Mouse (Mus musculus): ENCODE data around the gene Emc7. TPM values are rescaled to one million over a fixed set of nuclear protein-coding genes. Genes with fewer than 3 reads are reported as not detected.
A peak's percentile ranks its signal among the peaks of the same experiment; 100 is the strongest.
"Not testable (repeated sequence)": the region's sequence is repeated elsewhere in the genome, so short reads cannot be mapped to it uniquely, and the experiment has no call there.

The Emc7 gene
- 8.7 and 9.9 TPM in 2 replicates for total RNA-seq (2017)

DNA sequence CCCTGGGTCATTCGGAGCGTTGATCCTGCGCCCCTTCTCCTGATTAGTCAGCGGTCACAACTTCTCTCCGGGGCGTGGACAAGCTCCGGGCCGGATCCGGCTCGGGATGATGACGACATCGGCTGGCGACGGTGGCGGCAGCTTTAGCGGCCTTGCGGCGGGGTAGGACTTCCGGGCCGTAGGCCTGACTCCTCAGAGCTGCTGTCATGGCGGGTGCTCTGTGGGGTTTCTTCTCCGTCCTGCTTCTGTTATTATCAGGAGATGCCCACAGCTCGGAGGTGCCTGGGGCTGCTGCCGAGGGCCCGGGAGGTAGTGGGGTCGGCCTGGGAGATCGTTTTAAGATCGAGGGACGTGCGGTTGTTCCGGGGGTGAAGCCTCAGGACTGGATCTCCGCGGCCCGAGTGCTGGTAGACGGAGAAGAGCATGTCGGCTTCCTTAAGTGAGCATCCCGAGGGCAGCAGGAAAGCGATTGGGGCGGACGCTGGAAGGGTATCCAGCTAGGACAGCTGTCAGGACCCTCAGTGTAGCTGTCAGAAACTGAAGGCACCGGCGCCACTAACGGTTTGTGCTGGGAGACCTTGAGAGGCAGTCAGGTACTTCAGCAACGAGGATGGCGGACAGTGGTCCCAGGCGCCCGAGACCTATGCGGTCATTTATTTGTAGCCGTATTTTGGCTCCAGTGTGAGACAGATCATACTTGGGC, at the start of gene Emc7:
Emc7 (plus strand) TSS at position 136 of the 703 bp plus-strand sequence.
- ATAC-seq (ENCODE audit: extremely low read depth, insufficient number of reproducible peaks, low FRiP score, poor library complexity, severe bottlenecking), result peak; percentile 99

DNA sequence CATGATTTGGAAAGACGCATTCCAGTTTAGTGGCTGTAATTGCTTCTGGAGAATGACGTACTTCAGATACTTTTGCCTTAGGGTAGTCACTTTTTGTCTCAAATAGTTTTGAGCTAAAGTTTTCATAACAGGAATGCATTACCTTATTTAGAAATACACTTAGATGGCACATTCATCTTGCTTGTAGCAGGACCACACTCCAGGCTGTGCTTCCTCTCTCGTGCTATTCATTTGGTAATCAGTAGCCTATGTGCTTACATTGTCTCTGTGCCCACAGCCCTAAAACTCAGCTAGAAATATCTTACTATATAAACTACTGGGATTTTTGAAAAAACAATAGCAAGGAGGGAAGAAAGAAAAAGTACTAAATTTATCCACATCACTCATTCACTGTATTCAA, 47.8 kb upstream of the Emc7 start:
- ATAC-seq (ENCODE audit: extremely low read depth, insufficient number of reproducible peaks, low FRiP score, poor library complexity, severe bottlenecking), result no peak

DNA sequence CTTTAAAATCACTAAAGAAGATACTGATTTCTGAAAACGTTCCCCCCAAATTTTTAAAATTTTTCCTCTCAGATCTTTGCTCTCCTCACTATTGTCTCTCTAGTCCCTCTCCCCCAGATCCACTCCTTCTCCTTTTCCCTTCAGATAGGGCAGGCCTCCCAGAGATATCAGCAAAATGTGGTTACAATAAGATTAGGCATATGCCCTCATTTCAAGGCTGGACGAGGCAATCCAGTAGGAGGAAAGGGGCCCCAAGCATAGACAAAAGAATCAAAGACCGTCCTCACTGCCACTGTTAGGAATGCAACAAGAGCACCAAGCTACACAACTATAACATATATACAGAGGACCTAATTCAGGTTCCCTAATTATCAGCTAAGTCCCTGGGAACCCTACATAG, 29.5 kb upstream of the Emc7 start:
- ATAC-seq (ENCODE audit: extremely low read depth, insufficient number of reproducible peaks, low FRiP score, poor library complexity, severe bottlenecking), result no peak

DNA sequence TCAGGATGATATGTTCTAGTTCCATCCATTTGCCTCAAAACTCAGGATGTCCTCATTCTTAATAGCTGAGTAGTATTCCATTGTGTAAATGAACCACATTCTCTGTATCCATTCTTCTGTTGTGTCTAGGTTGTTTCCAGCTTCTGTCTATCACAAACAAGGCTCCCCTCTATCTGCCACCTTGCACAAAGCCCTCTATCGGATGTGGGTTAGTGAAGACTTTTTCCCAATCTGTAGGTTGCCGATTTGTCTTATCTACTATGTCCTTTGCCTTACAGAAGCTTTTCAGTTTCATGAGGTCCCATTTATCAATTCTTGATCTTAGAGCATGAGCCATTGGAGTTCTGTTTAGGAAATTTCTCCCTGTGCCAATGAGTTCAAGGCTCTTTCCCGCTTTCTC, 26.3 kb upstream of the Emc7 start:
- ATAC-seq (ENCODE audit: extremely low read depth, insufficient number of reproducible peaks, low FRiP score, poor library complexity, severe bottlenecking), result not testable (repeated sequence)

DNA sequence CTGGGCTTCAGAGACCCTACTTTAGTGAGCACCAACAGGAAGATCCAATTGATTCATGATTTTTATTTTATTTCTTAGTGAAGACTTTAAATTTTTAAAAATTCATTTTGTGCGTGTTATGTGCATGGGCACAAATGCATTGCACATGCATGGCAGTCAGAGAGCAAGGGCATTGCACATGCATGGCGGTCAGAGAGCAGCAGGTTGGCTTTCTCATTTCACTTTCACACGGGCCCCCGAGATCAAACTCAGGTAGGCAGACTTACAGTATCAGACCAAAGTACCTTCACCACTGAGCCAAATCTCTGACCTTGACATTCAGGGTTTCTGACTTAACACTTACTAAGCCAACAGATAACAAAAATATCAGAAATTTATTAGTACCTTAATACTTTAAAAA, 25.1 kb upstream of the Emc7 start:
- no peak for ATAC-seq (ENCODE audit: extremely low read depth, insufficient number of reproducible peaks, low FRiP score, poor library complexity, severe bottlenecking)

DNA sequence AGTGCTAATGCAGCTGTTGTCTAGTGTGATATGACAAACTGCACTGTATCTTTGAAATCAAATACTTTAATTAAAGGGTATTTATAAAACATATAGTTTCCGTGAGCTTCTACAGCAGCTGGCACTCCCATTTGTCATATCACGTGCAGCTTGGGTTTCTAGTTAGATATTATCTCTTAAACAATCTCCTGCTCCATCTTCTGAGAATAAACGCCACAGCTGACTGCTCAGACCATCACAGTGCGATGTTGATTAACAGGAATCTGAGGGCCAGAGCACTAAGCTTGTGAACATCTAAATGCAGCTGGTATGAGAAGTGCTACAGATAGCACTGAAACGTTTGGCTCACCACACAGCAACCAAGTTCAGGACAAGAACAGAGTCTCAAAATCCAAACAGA, 24.4 kb upstream of the Emc7 start:
- no peak for ATAC-seq (ENCODE audit: extremely low read depth, insufficient number of reproducible peaks, low FRiP score, poor library complexity, severe bottlenecking)

DNA sequence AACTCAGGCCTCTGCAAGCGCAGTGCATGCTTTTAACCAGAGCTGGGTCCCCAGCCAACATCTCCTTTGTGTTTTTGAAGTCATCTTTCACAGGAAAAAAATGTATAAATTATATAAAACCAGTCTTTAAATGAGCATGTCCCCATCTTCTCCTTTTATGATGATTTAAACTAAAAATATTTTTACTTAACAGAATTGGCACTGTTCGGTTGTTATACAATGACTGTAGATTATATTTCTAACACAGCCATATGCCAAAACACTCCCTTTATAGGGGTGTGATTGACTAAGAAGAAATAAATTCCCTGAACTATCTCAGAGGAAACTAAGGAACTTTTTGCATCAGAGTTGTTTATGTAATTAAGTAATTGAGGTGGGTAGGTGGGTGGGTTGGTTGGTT, 22.3 kb upstream of the Emc7 start:
- no peak for ATAC-seq (ENCODE audit: extremely low read depth, insufficient number of reproducible peaks, low FRiP score, poor library complexity, severe bottlenecking)

DNA sequence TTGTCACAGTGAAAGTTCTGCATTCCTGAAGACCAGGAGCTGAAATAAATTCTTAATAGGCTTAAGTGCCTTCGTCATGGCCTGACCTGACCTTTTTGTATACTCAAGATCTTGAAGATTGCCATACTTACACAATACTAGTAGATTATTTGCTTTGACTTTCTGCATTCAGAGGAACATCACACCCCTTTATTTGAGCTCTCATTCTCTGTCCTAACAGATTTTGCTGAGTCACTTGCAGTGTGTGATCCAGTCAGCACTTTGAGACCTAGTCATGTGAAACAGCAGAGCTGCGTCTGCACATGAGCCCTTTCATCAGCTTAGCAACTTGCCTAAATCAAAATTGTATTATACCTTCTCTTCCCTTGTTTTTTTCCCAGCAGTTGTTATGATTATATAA, 21.4 kb upstream of the Emc7 start:
- ATAC-seq (ENCODE audit: extremely low read depth, insufficient number of reproducible peaks, low FRiP score, poor library complexity, severe bottlenecking), result no peak

DNA sequence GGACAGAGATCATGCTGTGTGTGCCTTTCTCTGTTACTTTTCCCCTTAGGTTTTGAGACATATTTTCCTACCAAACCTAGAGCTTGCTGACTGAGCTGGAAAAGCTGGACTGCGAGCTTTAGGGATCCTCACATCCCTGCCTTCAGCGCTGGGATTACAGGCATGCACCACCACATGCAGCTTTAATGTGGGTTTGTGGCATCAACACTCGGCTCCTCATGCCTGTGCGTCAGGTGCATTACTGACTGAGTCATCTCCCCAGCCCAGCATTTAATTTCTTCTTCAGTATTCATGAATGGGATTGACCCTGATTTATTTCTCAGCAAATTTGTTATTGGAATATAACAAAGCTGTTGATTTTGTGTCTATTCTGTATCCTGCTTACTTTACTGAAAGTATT, 18.5 kb upstream of the Emc7 start:
- no peak for ATAC-seq (ENCODE audit: extremely low read depth, insufficient number of reproducible peaks, low FRiP score, poor library complexity, severe bottlenecking)

DNA sequence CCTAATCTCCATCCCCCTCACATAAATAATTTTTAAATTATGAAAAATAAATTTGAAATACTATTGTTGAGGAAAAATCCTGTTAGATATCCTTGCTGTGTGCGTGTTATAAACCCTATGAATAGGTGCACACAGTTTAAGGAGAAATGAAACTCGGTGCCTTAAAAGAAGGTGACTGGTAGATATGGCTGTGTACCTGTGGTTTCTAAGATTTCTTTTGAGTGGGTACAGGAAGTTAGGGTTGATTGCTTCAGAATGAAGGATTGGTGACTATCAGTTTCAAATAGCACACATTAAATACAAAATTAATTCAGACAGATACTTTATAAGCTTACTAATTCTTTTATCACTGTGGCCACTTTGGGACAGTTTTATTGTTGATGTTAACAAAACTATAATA, 17.2 kb upstream of the Emc7 start:
- ATAC-seq (ENCODE audit: extremely low read depth, insufficient number of reproducible peaks, low FRiP score, poor library complexity, severe bottlenecking), result peak; percentile 86

DNA sequence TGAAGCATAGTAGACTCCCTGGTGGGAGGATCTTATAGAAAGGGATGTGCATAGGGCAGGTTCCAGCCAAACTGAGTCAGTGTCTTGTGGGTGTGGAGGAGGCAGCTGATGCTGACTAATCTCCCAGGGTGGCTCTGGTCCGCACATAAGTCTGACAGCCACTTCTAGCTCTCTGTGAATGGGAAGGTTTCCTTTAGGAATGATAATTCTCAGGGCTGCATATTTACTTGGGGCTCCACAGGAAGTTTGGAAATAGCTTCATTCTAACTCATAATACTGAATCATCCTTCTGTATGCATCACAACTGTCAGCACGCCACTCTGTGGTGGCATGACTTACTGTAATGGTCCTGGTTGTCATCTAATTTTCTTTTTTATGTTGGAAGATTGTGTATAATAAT, 11.3 kb upstream of the Emc7 start:
- ATAC-seq (ENCODE audit: extremely low read depth, insufficient number of reproducible peaks, low FRiP score, poor library complexity, severe bottlenecking), result no peak

DNA sequence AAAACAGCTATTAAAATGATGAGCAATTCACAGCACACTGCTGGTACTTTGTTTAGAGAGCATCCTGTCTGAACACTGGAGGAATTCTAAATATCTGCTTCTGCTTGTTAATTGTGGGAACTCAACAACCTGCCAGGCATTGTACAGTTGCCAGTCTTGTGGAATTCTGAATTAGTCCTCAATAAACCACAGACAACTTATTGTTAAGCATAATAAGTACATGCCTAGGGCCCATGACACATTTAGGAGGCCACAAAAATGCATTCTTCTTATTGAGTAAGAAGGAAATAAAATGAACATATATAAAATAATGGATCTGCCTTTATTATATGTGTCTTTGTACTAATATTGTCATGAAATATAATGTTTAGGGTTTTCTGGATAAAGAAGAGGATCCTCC, 9.3 kb upstream of the Emc7 start:
- no peak for ATAC-seq (ENCODE audit: extremely low read depth, insufficient number of reproducible peaks, low FRiP score, poor library complexity, severe bottlenecking)

DNA sequence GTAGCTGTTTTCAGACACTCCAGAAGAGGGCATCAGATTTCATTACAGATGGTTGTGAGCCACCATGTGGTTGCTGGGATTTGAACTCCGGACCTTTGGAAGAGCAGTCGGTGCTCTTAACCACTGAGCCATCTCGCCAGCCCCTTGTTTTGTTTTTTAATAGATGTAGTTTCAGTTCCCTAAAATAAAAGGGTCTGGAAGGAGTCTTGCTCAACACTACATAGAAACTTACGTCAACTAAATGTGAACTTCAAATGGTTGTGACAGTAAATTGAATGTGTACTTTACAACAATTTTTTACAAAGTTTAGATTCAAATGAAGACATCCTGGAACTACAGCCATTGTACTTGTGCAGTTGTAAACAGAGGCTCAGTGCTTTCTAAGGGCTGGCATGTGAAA, 6.8 kb upstream of the Emc7 start:
- ATAC-seq (ENCODE audit: extremely low read depth, insufficient number of reproducible peaks, low FRiP score, poor library complexity, severe bottlenecking), result peak; percentile 64

DNA sequence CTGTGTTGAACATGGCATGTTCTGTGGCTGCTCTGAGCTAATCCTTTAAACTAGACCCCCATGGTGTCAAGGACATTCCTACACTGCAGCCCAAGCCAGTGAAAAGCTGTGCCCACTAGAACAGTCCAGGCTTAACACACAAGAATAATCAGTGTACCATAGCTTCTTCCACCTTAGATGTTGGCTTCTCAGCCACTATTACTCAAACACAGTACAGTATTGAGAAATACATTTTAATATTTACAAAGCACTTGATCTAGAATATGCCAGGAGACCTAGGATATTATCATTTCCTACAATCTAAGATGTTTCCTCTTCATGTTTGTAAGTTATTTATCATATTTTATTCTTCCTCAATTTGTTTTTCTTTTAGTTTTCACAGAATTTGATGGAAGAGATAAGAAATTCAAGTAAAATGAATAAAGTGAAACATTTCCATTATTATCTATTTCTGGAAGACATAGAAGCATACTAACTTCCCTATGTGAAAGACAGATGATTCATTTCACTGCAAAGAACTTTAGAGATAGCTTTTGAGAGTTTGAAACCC, 6.2 kb upstream of the Emc7 start:
- no peak for ATAC-seq (ENCODE audit: extremely low read depth, insufficient number of reproducible peaks, low FRiP score, poor library complexity, severe bottlenecking)

DNA sequence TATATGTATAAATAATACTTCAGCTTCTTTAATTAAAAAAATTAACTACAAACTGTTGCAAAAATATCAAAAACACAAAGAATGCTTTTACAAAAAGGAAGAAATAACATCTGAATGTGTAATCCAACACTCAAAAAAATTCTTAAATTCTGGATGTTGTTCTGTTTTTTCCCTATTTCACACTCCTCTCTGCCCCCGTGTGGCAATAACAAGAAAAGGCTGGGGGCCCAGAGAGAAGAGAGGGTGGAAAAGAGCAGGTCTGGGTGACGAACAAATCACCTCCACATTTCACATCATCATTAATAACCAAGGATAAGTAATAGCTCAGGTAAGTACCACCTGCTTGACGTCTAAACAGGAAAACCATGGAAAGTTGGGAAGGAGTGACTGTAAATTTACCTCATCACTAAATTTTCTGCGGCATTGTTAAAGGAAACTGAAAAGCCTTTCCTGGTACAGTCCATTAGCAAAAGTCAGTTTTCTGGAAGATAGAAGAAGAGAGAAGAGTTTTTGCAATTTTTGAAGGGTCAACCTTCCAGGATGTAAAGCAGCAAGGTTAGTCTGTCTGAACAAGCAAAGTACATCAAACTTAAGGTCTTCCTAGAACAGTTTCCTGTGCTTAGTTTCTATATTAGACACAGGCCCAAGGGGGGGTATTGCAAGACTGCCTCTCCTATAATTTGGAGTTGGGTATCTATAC, 5.0 kb upstream of the Emc7 start:
- no peak for ATAC-seq (ENCODE audit: extremely low read depth, insufficient number of reproducible peaks, low FRiP score, poor library complexity, severe bottlenecking)

DNA sequence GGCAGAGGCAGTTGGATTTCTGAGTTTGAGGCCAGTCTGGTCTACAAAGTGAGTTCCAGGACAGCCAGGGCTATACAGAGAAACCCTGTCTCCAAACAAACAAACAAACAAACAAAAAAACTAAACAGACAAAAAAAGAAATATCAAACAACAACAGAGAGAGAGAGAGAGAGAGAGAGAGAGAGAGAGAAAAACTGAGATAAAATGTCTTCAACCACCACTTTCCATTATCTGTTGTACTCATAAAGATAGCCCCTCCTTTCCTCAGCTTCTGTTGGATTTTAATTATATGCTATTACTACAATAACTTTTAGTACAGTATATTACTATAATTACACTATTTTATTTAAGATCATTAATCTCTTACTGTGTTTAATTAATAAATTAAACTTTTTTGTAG, 2.3 kb upstream of the Emc7 start:
- ATAC-seq (ENCODE audit: extremely low read depth, insufficient number of reproducible peaks, low FRiP score, poor library complexity, severe bottlenecking), result not testable (repeated sequence)

DNA sequence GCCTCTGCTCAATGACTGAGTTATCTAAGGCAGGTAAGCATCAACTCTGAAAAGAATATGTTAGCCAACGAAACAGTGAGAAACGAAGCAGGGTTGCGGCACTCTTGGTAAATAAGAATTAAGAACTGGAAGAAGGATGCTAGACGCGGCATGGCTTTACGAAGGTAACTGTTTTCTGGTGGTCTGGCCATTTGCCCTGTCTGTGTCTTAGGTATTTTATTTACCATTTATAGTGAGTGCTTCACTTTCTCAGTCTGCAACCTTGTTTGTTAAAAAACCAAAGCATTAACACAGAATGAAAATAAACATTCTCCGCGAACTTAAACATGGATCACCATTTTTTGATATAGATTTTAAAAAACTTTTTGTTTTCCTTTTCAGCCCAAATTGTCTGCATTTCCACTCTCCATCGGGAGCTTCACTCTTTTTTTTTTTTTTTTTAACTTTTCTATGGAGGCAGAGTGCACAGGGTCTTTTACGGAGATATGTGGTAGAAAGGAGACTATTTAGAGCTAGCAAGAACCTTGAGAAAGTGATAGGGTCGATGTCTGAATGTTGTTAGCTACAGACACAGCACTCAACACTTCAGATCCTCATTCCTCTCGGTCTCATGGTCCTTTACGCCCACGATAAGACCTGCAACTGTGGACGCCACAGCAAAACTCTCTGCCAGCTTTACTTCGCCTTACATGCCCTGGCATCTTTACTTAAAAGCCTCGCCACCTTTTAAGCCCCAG, 504 bp upstream of the Emc7 start:
- peak; percentile 25; the same call in 1 of the 2 replicates for ATAC-seq (ENCODE audit: extremely low read depth, insufficient number of reproducible peaks, low FRiP score, poor library complexity, severe bottlenecking)

DNA sequence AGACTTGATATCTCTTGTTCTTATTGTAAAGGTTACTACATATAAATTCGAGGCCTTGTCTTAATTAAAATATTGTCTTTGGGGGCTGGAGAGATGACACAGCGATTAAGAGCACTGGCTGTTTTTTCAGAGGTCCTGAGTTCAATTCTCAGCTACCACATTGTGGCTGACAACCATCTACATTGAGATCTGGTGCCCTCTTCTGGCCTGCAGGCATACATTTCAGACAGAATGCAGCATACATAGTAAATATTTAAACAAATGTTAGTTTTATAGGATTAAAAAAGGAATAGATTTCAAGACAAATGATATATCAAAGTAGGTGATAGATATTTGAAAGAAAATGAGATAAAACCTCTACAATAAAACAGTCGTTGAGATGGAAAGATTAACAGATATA, 5.8 kb downstream of the Emc7 start:
- ATAC-seq (ENCODE audit: extremely low read depth, insufficient number of reproducible peaks, low FRiP score, poor library complexity, severe bottlenecking), result no peak

DNA sequence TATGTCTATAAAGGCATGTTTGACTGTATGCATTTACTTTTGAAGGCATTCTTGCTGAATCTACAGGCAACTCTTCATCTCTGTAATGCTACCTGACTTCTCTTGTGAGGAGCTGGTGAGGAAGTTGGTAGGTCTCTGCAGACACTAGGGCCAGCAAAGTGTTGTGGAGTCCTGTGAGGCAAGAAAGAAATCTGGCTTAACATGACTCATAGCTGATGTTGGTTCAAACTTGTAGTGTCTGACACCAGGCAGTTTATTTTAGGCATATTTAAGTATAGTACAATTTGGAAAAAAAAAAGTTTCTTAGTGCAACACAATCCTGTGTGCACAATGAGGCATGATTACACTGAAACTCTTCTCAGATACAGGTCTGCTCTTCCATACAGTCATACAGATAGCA, 14.7 kb downstream of the Emc7 start:
- no peak for ATAC-seq (ENCODE audit: extremely low read depth, insufficient number of reproducible peaks, low FRiP score, poor library complexity, severe bottlenecking)

DNA sequence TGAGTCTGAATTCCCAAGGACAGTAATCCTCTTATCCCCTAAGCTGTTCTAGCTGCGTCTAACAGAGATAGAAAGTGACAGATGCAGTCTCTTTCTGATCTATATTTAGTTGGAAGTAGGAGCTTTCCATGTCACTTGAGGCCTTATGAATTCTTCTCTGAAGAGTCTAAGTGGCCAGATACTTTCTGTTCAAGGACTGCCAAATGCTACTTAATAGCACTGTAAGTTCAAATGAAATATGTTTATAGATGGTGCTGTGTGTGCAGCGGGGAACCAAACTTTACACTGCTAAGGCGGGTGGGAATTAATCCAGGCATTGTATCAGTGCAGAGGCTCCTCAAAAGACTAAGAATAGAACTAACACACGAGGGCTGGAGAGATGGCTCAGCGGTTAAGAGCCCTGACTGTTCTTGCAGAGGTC, 16.2 kb downstream of the Emc7 start:
- ATAC-seq (ENCODE audit: extremely low read depth, insufficient number of reproducible peaks, low FRiP score, poor library complexity, severe bottlenecking), result no peak

Data from neutrophil, adult 5-6 weeks (primary cell).